Mouse (Mus musculus): ENCODE results near the gene Irf8.
A peak's percentile ranks its signal among the peaks of the same experiment; 100 is the strongest.

Gene Irf8

DNA sequence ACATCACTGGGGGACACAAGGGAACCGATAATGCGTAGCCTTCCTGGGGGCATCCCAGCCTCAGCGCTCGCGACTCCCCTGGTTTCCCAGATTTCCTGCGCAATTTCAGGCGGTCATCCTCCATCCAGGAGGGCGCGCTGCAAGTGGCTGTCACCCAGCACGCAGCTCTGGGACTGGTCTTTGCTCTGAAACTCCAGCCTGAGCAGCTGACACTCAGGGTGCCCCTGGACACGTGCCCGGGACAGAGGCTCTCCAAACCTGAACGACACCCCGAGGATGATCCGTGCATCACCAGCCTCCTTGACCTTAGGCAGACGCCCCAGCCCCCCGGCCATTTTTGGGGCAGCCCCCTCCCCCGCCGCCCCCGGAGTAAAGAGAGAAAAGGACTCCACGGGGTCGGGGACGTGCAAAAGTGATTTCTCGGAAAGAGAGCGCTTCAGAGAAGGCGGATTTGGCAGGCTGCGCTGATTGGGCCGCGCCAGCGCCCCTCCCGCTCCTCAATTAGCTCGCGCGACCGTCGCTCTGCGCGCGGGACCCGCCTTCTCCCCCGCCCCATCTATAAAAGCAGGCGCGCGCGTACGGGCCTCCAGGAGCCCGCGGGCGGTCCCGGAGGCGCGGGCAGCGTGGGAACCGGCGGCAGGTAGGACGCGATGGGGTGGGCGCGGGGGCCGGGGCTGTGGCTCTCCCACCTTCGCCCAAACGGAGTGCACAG is at the start of gene Irf8:
Gene Irf8, plus strand, starts transcription at position 589 of the 712 bp plus-strand sequence.
- peak; percentile 91 for DNase-seq

DNA sequence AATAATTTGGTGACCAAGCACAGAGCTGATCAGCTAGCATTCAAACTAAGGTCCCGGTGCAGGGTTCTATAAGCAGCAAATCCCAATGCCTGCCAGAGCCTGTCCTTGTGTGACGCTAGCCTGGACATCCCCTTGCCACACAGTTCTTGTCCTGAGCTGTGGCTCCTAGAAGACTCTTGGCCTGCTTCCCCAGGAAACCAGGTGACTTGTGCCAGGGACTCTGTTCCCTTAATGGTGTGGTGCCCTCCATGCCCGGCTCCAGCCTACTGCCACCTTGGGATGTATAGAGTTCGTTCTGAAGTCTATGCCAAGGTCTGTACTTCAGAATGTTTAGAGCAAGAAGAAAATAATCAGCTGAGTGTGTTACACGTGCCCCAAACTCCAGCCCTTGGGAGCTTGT is 49.6 kb upstream of the Irf8 start:
- DNase-seq, result no peak

DNA sequence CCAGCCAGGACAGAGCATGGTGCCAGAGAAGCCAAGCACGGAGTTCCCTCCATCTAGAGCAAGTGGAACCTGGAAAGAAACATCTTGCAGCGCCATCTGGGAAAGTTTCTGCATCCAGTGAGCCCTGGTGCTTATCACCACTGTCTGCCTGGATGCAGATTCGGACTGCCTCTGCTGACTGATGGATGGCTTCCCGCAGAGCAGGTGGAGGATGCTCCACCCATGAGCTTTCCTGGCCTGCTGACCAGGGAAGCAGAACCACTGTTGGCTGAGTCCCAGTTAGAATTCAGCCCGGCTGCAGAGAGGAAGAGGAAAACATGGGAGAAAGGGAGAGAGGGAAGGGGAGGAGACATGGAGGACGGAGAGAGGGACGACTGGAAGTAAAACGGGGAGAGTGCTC is 48.4 kb upstream of the Irf8 start:
- no peak for DNase-seq

DNA sequence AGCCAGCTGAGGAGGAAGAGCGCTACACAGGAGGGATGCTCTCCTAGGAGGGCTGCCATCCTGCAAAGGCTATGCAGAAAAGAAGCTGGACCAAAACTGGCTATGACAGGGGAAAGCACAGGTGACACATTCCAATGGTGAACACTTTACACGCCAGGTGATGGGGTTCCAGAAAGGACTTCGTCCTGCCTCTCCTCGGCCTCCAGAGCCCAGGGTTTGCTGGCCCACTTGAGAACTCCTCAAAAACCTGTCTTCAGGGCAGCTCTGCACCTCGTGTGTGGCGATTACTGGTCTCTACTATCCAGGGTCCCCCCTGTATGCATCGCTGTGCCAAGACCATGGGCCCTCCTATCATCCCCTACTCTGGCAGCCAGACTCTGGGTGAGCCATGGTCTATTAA is 47.6 kb upstream of the Irf8 start:
- no peak for DNase-seq

DNA sequence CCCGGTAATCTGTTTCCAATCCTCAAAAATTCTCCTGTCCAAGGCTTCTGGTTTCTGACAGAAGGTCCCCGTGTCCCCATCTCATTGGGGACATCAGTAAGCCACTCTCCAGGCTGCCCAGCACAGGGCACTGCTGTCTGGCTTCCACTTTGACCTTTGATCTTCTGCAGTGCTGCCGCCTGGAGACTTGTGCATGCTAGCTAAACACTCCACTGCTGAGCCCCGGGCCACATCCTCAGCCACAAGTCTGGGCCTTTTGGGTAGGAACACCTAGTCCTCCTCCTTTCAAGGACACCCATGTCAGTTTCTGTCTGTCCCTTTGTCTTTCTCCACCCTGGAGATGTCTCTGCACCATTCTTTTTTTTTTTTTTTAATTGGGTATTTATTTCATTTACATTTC is 43.2 kb upstream of the Irf8 start:
- DNase-seq, result no peak

DNA sequence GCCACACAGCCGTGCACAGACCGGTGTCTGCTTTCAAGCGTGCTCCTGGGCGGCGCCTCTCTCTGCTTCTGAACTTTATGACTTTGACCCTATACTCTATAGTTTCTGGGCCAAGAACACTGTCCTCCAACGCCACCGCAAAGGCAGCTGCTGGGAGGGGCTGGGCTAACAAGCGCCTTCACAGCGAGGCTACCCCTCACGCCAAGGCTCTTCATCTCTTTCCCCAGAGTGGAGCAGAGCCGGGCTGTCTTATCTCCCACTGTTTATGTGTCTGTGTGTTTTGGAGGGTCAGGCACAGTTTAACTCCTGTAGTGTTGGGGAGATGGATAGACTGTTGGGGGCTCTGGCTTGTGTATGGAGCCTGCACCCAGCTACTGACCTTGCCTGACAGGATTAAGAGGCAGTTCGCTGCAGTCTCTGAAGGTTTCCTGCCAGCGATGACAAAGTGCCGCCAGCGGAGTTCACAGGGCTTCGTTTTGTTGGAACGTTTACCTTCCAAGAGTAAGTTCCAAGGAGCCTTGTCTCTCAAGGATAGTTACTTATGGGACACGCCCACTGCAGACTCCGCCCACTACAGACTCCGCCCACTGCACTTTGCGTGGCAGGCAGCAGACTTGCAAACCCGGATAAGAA is 42.2 kb upstream of the Irf8 start:
- DNase-seq, result no peak

DNA sequence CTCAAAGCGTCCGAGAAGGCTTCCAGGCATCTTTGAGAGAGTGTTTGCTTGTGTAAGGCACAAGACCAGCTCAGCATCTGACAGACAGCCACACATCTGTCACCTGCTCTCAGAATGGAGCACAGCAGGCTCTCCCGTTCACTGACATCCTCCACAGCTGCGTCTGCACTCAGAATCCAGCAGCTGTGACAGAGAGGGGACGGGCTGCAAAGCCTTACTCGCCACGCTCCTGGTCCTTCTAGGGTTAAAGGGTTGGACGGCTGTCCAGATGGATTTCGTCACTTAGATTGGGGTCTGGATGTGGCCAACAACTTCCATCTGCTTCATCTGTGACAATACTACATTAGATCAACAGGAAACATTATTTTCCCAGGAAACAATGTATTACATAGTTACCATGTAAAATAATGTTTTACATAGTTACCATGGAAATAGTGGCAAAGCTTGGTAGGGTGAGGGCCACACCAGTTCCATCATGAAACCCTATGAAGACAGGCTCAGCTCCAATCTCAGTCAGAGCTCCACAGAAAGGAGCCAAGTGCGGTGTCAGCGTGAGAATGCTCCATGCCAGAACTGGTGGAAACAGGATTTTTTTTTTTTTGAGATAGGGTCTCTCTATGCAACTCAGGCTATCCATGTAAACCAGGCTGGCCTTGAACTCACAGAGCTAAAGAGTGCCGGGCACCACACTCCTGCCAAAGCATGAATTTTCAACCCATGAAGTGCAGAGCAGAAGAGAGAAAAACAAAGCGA is 39.6 kb upstream of the Irf8 start:
- DNase-seq, result peak; percentile 68 to 84

DNA sequence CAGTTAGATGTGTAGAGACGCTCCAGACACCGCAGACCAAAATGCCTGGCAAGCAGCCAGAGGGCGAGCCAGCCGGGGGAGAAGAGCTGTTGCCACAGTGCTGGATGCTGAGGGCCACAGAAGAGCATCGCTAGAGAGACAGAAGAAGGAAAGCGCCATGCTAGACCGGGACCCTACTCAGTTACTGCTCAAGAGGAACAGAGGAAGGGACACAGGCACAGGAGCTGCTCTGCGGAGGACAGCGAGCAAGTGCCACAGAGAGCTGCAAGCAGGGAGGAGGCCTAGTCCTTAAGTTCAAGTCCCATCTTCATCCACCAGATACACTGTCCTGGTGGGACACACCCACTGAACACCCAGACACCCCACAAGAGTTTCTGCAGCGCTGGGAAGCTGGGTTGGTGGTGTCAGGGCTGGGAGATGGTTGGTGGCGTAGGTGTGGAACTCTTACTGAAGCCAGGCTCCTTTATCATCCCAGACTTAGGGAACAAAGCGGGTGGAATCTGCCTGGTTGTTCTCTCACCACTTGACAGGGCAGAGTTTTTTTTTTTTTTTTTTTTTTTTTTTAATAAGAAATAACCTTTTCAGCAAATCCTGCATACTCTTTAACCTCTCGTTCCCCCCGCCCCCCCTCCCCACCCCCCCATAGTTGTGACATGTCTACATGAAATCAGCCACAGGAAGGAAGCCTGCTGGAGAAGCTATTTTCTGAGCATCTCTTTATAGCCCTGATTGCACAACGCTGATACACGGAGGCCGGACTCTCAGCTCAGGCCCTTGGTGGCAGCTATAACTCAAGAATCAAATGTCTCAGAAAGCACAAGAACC is 38.8 kb upstream of the Irf8 start:
- peak; percentile 78 to 86 for DNase-seq

DNA sequence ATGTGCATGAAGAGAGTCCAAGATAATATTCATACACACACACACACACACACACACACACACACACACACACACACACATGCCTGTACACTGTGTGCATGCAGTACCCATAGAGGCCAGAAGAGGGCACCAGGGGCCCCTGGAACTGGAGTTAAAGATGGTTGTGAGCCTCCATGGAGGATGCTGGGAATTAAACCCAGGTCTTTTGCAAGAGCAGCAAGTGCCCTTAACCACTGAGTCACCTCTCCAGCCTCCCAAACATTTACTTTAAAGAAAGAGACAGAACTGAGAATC is 38.2 kb upstream of the Irf8 start:
- DNase-seq, result peak; percentile 47 to 48

DNA sequence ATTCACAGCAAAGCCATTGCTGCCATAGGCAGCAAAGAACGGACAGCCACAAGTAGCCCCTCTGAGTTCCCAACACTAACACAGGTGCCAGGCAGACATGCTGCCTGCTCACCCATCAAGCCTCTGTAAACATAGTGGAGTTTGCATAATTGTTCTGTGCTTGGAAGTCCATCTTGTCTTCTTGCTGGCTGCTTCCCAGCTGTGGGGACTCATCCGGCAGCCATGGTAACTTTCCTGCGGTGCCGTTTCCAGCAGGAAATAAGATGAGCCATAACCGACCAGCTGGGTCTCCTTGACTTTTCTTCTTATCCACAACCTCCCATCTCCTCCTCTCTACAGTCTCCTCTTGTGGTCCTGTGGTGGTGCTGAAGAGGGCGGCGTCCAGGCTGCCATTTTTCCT is 37.7 kb upstream of the Irf8 start:
- DNase-seq, result no peak

DNA sequence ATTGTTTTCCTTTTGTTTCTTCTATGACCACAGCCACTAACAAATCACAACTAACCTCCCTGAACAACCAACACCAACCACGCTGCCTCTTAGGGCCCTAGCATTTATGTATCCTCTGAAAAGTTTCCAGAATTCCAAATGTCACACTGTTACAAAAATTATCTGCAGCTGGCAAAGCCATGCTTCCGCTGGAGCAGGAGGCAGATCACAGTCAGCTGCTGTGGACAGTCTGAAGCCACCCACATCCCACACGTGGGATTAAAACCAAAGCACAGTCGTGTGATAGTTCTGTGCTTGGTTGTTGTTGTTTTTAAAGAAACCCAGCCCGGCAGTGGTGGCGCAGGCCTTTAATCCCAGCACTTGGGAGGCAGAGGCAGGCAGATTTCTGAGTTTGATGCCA is 37.1 kb upstream of the Irf8 start:
- no peak for DNase-seq

DNA sequence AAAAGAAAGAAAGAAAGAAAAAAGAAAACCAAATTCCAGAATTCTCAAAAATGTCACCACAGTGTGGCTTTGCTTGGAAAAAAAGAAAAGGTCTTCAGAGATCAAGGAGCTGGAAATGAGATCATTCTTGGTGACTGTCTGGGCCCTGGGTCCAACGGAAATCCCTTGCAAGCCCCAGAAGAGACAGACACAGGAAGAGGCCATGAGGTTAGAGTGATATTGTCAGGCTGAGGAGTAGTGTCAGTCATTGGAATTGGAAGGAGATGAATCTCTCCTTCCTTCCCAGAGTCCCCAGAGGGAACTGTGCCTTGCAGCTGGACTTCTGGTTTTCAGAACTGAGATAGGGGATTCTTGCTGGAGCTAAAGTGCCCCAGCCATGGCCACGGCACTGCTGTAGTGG is 36.6 kb upstream of the Irf8 start:
- DNase-seq, result no peak

DNA sequence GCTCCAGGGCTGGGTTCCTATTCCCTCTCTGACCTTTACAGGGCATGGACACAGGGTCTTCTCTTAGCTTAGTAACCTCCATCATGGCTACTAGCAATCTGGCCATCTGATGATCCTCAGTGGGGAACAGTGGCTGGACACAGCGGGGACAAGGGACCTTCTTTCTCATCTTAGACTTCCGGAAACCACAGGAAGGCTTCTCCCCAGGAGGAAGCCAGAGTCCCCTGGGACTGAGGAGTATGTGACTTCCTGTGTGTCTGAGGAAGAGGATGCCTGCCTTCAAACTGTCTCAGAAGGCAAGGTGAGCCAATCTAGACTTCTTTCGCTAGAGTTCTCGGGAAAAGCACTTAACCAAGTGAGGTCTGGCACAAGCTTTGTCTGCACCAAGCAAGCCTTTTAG is 36.1 kb upstream of the Irf8 start:
- DNase-seq, result no peak

DNA sequence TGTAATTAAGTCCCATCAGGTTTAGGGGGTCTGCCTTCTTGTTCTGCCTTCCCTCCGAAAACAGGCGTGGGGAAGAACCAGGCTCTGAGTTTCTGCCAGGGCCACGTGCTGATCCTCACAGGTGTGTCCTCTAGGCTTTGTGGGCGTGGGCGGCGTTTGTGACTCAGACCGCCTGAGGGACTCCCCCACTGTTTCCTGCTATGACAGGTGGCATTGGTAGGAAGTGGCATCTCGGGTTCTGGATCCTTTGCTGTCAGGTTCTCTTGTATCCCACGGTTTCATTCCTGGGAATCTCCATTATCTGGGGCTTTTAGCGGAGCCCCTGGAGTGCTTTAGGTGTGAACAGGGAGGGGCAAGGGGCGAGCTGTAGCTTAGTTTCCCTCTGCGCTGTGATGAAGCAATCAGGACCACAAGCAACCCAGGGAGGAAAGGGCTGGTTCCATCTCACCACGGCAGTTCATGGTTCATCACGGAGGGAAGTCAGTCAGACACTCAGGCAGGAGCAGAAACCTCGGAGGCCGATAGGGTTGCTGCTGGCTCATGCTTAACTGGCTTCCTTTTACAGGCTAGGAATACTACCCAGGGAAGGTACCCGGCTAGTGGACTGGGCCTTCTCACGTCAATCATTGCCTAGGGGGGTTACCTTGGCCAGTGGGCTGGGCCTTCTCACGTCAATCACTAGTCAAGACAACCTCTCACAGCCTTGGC is 34.2 kb upstream of the Irf8 start:
- peak; percentile 82 to 88 for DNase-seq

DNA sequence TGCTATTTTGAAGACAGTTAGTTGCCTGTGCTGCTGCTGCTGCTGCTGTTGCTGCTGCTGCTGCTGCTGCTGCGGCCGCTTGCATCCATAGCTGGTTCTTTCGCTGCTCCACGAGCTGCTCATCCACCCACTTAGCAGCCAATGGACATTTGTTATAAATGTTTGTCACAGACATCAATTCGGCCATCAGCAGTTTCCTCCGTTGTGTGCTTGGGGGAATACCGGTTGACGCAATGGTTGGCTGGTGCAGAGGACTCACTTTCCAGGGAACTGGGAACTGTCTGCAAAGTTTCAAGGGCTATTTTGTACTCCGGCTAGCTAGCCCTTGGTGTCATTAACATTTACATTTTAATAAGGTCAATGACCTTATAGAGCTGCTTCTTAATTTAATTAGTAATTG is 32.0 kb upstream of the Irf8 start:
- no peak for DNase-seq

DNA sequence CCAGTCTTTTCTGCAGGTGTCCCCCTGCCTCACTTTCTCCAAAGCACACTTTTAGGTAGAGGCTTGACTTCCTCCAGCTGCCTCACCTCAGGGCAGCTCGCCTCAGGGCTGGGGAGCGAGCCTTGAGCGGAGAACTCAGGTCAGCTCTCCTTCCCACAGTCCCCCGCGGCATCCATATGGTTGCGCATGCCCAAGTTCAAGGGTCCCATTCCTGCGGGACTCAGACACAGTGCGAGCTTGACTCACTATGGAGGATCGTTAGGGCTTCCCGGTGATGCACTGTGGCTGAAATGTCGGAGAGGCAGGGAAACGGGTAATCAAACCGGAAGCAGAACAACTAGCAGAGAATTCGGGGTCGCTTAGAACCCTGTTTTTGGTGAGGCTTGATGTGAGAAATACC is 31.0 kb upstream of the Irf8 start:
- DNase-seq, result no peak

DNA sequence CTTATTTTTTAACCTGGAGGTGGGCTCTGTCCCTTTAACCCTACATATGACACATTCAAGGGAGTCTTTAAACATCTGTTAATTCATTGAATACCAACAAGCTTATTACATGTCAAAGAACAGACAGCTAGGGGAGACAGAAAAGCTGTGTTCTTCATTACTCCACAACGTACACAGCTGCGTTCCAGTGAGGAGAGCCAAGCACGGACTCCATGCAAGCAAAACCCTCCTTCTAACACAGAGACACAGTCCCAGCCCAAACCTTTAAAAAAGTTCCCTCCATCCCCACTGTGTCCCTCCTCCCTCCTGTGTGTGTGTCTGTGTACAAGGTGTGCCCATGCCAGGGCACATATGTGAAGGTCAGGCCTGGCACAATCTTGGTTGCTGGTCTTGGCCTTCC is 30.0 kb upstream of the Irf8 start:
- DNase-seq, result no peak

DNA sequence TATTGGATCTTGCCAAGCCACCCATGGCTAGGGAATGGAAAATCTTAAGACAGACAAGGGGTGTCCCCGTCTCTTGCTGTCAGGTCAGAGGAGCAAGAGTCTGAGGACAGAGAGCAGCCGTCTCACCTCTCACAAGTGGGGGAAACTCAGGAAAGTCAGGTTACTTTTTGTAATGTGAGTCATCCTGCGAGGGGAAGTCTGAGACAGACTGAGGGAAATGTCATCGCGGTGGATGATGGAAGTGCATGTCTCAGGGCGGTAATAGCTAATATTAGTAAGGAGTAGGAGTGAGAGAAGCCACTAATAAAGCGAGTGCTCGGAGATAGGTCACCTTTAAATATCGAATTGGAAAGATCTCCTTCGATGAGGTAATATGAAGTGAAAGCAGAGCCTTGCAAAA is 27.0 kb upstream of the Irf8 start:
- no peak for DNase-seq

DNA sequence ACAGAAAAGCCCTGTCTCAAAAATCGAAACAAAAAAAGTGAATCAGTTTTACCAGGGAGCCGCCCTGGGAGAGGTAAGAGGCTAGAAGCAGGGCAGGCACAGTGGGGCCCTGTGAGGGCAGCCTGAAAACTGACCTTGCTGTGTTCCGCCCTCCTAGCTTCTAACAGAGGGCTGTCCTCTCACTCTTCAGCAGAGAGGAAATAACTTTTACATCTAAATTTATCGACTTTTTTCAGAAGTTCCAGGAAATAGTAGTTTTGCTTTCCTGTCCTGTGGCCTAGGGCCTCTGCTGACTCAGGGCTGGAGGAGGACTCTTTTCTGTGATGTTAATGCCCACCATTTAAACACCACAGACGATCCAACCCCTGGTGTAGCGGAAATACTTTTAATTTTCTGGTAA is 21.0 kb upstream of the Irf8 start:
- DNase-seq, result no peak

DNA sequence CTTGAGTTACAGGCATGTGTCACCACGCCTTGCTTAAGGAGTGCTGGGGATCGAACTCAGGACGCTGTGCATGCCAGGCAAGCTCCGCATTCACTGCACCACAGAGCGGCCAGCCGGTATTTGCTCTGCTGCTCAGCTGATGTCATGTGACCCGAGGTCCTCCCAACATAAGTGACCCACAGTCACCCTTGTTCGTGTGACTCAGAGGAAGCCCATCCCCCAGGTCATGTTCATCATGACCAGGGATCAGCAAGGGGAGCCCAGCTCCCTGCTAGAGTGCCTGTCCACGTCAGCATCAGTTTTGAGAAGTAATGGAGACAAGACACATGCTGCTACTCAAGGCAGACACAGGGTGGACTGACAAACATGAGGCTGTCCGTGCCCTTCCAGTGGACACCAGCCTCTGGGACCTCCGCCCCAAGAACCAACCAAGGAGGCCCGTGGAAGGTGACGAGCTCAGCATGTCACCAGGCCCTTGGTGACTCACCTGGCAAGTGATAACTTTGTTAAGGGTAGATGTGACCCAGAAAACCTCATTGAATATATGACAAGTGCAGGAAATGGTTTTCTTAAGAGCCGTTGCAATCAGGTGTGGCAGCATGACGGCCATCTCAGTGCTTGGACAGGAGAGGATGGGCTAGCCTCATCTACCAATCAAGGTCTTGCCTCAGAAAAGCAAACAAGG is 20.0 kb upstream of the Irf8 start:
- no peak for DNase-seq

DNA sequence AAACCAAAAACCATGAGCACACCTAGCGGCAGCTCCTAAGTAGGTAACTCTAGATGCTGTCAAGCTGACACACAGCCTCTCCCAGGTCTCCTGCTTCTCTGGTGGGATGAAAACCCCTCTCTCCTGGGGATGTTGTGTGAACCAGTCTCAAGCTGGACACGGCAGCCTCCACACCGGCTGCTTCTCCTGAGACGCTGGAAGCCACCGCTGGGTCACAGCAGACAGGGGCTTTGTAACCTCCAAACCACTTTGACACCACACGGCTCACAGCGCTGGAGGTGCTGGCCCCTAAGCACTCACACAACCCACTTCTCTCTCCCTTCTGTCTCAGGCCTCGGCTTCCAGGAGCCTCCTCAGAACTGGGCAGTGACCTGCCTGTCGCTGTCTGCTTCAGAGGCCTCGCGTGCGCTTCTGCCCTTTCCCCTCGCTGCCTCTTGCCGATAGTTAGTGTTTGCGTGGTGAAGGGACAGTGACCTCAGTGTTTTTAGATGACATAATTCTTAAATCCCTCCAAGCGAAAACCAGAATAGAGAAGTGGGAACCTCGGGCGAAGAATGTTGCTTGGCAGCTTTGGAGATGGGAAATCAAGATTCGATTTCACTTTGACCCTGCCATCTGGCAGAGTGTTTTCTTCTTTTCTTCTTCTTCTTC is 16.4 kb upstream of the Irf8 start:
- DNase-seq, result no peak

DNA sequence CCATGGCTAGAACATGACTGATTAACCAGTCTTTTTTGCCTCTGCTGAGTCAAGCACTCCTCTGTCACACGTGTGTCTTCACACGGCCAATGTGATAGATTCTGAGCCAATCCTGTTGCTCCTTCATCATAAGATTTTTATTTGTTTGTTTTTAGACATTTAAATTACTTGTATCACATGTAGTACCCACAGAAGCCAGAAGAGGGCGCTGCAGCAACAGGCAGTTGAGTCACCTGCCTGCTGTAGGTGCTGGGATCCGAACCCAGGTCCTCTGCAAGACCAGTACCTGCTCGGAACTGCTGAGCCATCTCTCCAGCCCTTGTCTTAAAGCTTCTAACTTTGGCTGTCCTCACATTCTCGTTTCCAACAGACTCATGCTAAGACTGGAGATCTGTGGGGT is 13.1 kb upstream of the Irf8 start:
- no peak for DNase-seq
